Mouse (Mus musculus) limb, embryonic 12.5 days (tissue): ENCODE results near the gene Cdk10. TPM values are rescaled to one million over a fixed set of nuclear protein-coding genes. Genes with fewer than 3 reads are reported as not detected.
"Not testable (repeated sequence)": the region's sequence is repeated elsewhere in the genome, so short reads cannot be mapped to it uniquely, and the experiment has no call there.

Source experiments
- ATAC-seq: fragments of 200-750 bp; cut with Nextera tagmentation; 2 replicates; pipeline ENCODE4 v1.8.0; 2017; ENCODE audit warnings: low read depth, moderate TSS enrichment; ENCODE audit not compliant: insufficient number of reproducible peaks, insufficient read depth, low FRiP score, low TSS enrichment
- H3K27ac ChIP-seq: fragments of 300-500 bp; sonication (generic); 2 replicates; pipeline ENCODE4 v1.5.1; 2016; ENCODE audit warnings: mild to moderate bottlenecking, moderate library complexity
- H3K27me3 ChIP-seq: fragments of 300-500 bp; sonication (generic); 2 replicates; pipeline ENCODE4 v1.6.1; 2016; ENCODE audit warnings: mild to moderate bottlenecking, moderate library complexity
- H3K36me3 ChIP-seq: fragments of 300-500 bp; sonication (generic); 2 replicates; pipeline ENCODE4 v1.6.1; 2016; ENCODE audit warnings: mild to moderate bottlenecking, moderate library complexity
- H3K4me1 ChIP-seq: fragments of 300-500 bp; sonication (generic); replicated peaks from 2 replicates; pipeline ENCODE4 v1.6.1; 2016
- H3K4me2 ChIP-seq: fragments of 300-500 bp; sonication (generic); 2 replicates; pipeline ENCODE4 v1.6.1; 2016; ENCODE audit warnings: mild to moderate bottlenecking, moderate library complexity
- H3K4me3 ChIP-seq: fragments of 300-500 bp; sonication (generic); replicated peaks from 2 replicates; pipeline ENCODE4 v1.5.1; 2016; ENCODE audit warnings: mild to moderate bottlenecking
- H3K9ac ChIP-seq: fragments of 300-500 bp; sonication (generic); replicated peaks from 2 replicates; pipeline ENCODE4 v1.6.1; 2016; ENCODE audit warnings: mild to moderate bottlenecking, moderate library complexity
- H3K9me3 ChIP-seq: fragments of 300-500 bp; sonication (generic); 2 replicates; pipeline ENCODE4 v1.6.1; 2016; ENCODE audit warnings: mild to moderate bottlenecking, moderate library complexity
- WGBS: fragments of 180-500 bp; shearing (Covaris S2); methylation state at CpG from one replicate; pipeline ENCODE4 v1.1.7; 2016; 5-methylcytosine and 5-hydroxymethylcytosine counted together
- polyA plus RNA-seq: library from polyadenylated mRNA; unstranded; fragments of >200 nt; fragmentation: Nextera tagmentation; extraction: Ambion mirVana; gene quantifications from 2 replicates; pipeline ENCODE4 v1.2.1, GENCODE M21; 2016

The Cdk10 gene
- 36.3 and 36.6 TPM in 2 replicates for polyA plus RNA-seq

- Histone ChIP-seq H3K36me3 (peaks cover 28% of the 10 kb centered on the region), H3K9ac (peak within 1 kb of the TSS; percentile 83), H3K27ac (peak within 1 kb of the TSS; percentile 85), H3K27me3 (no peaks in the 10 kb centered on the region), H3K9me3 (no peaks in the 10 kb centered on the region), H3K4me2 (peak within 1 kb of the TSS; percentile 92), H3K4me3 (peak within 1 kb of the TSS; percentile 82), H3K4me1 (peaks cover 13% of the 10 kb centered on the region)
- WGBS = 3% methylated on average over 59 of the region's 59 CpGs
- ATAC-seq = peak; percentile 52
Measured at GRCm38 (mm10) chr8:123224278-123225266, at the start of gene Cdk10. Gene Cdk10 (plus strand): TSS chr8:123224842.

- Histone ChIP-seq H3K9ac (no peak overlapping the region), H3K9me3 (peaks cover 26% of the 10 kb centered on the region), H3K27ac (no peak overlapping the region), H3K4me1 (peaks cover 15% of the 10 kb centered on the region), H3K4me3 (no peak overlapping the region), H3K27me3 (no peaks in the 10 kb centered on the region), H3K36me3 (no peaks in the 10 kb centered on the region), H3K4me2 (no peak overlapping the region)
- 51% methylated on average over 3 of the region's 3 CpGs for WGBS
- ATAC-seq = no peak
Measured at GRCm38 (mm10) chr8:123181391-123181790, 43.3 kb upstream of the Cdk10 start.

- Histone ChIP-seq H3K27me3 (no peaks in the 10 kb centered on the region), H3K4me3 (no peak within 1 kb of the TSS), H3K27ac (peak within 1 kb of the TSS; percentile 73; the same call in 1 of the 2 replicates), H3K4me2 (peak within 1 kb of the TSS; percentile 24; the same call in 1 of the 2 replicates), H3K9ac (0 out of 2 replicates have a peak within 1 kb of the TSS, but pooled peaks have one; percentile 23), H3K36me3 (no peaks in the 10 kb centered on the region), H3K9me3 (no peaks in the 10 kb centered on the region), H3K4me1 (peaks cover 24% of the 10 kb centered on the region)
- ATAC-seq = no peak
- WGBS = 14% methylated on average over 19 of the region's 19 CpGs
Measured at GRCm38 (mm10) chr8:123185566-123186409, 38.9 kb upstream of the Cdk10 start, which contains the start of gene Dpep1. Gene Dpep1 (plus strand): TSS chr8:123186242.

- no peaks in the 10 kb centered on the region for H3K9me3 ChIP-seq
- H3K4me2 ChIP-seq = no peak overlapping the region
- no peak overlapping the region for H3K9ac ChIP-seq
- WGBS = 89% methylated on average over 2 of the region's 2 CpGs
- H3K27me3 ChIP-seq = no peaks in the 10 kb centered on the region
- peaks cover 24% of the 10 kb centered on the region for H3K4me1 ChIP-seq
- H3K4me3 ChIP-seq = no peak overlapping the region
- H3K36me3 ChIP-seq = no peaks in the 10 kb centered on the region
- no peak overlapping the region for H3K27ac ChIP-seq
- ATAC-seq = no peak
Measured at GRCm38 (mm10) chr8:123188006-123188405, 36.6 kb upstream of the Cdk10 start.

GRCm38 (mm10) chr8:123188841-123189240 lies 35.8 kb upstream of the Cdk10 start:
- Histone ChIP-seq H3K27ac (no peak overlapping the region), H3K9ac (no peak overlapping the region), H3K4me2 (no peak overlapping the region), H3K4me1 (peaks cover 24% of the 10 kb centered on the region), H3K27me3 (no peaks in the 10 kb centered on the region), H3K4me3 (no peak overlapping the region), H3K9me3 (no peaks in the 10 kb centered on the region), H3K36me3 (no peaks in the 10 kb centered on the region)
- whole genome bisulfite sequencing = 83% methylated on average over 7 of the region's 7 CpGs
- ATAC-seq = no peak

GRCm38 (mm10) chr8:123190678-123191077 lies 34.0 kb upstream of the Cdk10 start:
- no peaks in the 10 kb centered on the region for H3K36me3 ChIP-seq
- no peaks in the 10 kb centered on the region for H3K9me3 ChIP-seq
- 6% methylated on average over 9 of the region's 9 CpGs for WGBS
- 0 out of 2 replicates have a peak overlapping the region, but pooled peaks have one; percentile 2 for H3K4me3 ChIP-seq
- no peak overlapping the region for H3K9ac ChIP-seq
- H3K4me2 ChIP-seq = peak overlapping the region; percentile 36
- H3K4me1 ChIP-seq = peaks cover 16% of the 10 kb centered on the region
- no peaks in the 10 kb centered on the region for H3K27me3 ChIP-seq
- H3K27ac ChIP-seq = no peak overlapping the region
- no peak for ATAC-seq

GRCm38 (mm10) chr8:123191908-123192307 lies 32.7 kb upstream of the Cdk10 start:
- Histone ChIP-seq H3K4me3 (no peak overlapping the region), H3K9ac (no peak overlapping the region), H3K27me3 (no peaks in the 10 kb centered on the region), H3K36me3 (no peaks in the 10 kb centered on the region), H3K4me1 (peaks cover 4% of the 10 kb centered on the region), H3K9me3 (no peaks in the 10 kb centered on the region), H3K27ac (no peak overlapping the region), H3K4me2 (no peak overlapping the region)
- no peak for ATAC-seq
- 67% methylated on average over 8 of the region's 8 CpGs for WGBS

GRCm38 (mm10) chr8:123193771-123194170 lies 30.9 kb upstream of the Cdk10 start:
- Histone ChIP-seq H3K4me3 (no peak overlapping the region), H3K36me3 (no peaks in the 10 kb centered on the region), H3K9ac (no peak overlapping the region), H3K9me3 (no peaks in the 10 kb centered on the region), H3K27me3 (no peaks in the 10 kb centered on the region), H3K27ac (no peak overlapping the region), H3K4me1 (peaks cover 2% of the 10 kb centered on the region; the same call in 1 of the 2 replicates), H3K4me2 (no peak overlapping the region)
- WGBS = 82% methylated on average over 9 of the region's 9 CpGs
- no peak for ATAC-seq

- not testable (repeated sequence) for H3K9me3 ChIP-seq, H3K27ac ChIP-seq, H3K4me1 ChIP-seq, ATAC-seq, H3K27me3 ChIP-seq, H3K4me2 ChIP-seq, H3K4me3 ChIP-seq, H3K9ac ChIP-seq, H3K36me3 ChIP-seq
- WGBS = 69% methylated on average over 5 of the region's 5 CpGs
Measured at GRCm38 (mm10) chr8:123197016-123197415, 27.6 kb upstream of the Cdk10 start.

GRCm38 (mm10) chr8:123199864-123200263 lies 24.8 kb upstream of the Cdk10 start:
- no peak for ATAC-seq
- peaks cover 15% of the 10 kb centered on the region for H3K36me3 ChIP-seq
- 69% methylated on average over 14 of the region's 14 CpGs for WGBS
- no peaks in the 10 kb centered on the region for H3K27me3 ChIP-seq
- no peaks in the 10 kb centered on the region for H3K9me3 ChIP-seq
- no peak overlapping the region for H3K4me2 ChIP-seq
- H3K4me3 ChIP-seq = no peak overlapping the region
- no peaks in the 10 kb centered on the region for H3K4me1 ChIP-seq
- H3K27ac ChIP-seq = no peak overlapping the region
- H3K9ac ChIP-seq = no peak overlapping the region

GRCm38 (mm10) chr8:123202288-123202687 lies 22.4 kb upstream of the Cdk10 start:
- Histone ChIP-seq H3K27me3 (no peaks in the 10 kb centered on the region), H3K9me3 (no peaks in the 10 kb centered on the region), H3K4me2 (no peak overlapping the region), H3K36me3 (peaks cover 35% of the 10 kb centered on the region), H3K4me3 (no peak overlapping the region), H3K9ac (no peak overlapping the region), H3K27ac (no peak overlapping the region), H3K4me1 (no peaks in the 10 kb centered on the region)
- 28% methylated on average over 5 of the region's 5 CpGs for WGBS
- ATAC-seq = no peak
